Mouse (Mus musculus) C2C12 (cell line): Measurements from ENCODE around the gene Aox3.

Experiments
- CEBPB ChIP-seq: IDR thresholded peaks from one replicate; pipeline ENCODE4 v1.6.1; 2011; ENCODE audit warnings: low read depth, mild to moderate bottlenecking, control low read depth, moderate library complexity
- CTCF ChIP-seq: IDR thresholded peaks from one replicate; pipeline ENCODE4 v1.5.1; 2011; ENCODE audit not compliant: control insufficient read depth, insufficient read depth, insufficient read length
- MAX ChIP-seq: IDR thresholded peaks from one replicate; pipeline ENCODE4 v1.6.1; 2011; ENCODE audit warnings: mild to moderate bottlenecking, control low read depth
- MYOD1 ChIP-seq: IDR thresholded peaks from one replicate; pipeline ENCODE4 v1.6.1; 2011; ENCODE audit warnings: low read depth; ENCODE audit not compliant: control insufficient read depth, insufficient read length
- MYOG ChIP-seq: IDR thresholded peaks from one replicate; pipeline ENCODE4 v1.6.1; 2011; ENCODE audit not compliant: control insufficient read depth, insufficient read length; ENCODE audit errors: extremely low read depth
- USF1 ChIP-seq: IDR thresholded peaks from one replicate; pipeline ENCODE4 v1.6.1; 2011; ENCODE audit warnings: low read depth, mild to moderate bottlenecking, control low read depth, moderate library complexity

DNA sequence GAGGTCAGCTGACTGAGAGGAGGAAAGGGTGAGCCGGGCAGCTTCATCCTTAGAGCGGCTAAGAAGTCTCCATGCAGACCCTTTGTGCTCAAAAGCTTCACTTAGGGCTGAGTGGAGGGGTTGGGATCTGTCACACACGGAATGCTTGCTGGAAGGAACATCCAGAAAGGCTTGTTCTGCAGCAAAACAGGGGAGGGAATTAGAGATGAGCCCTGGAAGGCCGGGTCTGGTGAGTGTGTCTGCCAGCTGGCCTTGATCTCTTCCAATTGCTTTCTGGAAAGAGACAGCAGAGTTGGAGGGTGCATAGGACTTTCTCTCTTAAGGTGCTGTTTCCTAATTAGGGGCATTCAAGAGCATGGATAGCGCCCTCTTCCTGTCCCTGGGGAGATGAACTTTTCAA, 23.6 kb upstream of the Aox3 start:
- TF ChIP-seq CTCF (no peak), USF1 (no peak), MAX (no peak), CEBPB (no peak), MYOD1 (no peak), MYOG (no peak)
